Mouse (Mus musculus): Measurements from ENCODE around the gene Sub1. TPM values are rescaled to one million over a fixed set of nuclear protein-coding genes. Genes with fewer than 3 reads are reported as not detected.

Sub1 gene
- polyA plus RNA-seq, 1 experiment from 2014 or later = 614 TPM

DNA sequence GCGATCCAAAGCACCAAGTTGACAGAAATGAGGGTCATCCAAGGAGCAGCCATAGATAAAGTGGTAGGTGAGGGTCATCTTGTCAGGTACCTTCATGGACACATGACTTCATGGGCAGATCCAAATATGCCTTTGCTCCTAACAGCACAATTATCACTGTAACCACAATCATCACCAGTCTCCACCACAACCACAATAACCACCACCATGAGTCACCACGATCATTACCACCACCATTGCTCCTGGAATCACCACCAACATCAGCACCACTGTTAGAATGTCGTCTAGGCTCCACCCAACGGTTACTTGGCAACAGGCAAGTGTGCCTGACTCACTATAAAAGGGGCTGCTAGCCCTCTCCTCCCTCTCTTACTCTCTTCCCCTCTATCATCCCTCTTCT lies 33.4 kb upstream of the Sub1 start:
- Histone ChIP-seq H3K27me3 (no peaks in the 10 kb centered on the region), H3K27ac (replicated peaks) (no peak overlapping the region), H3K4me2 (replicated peaks) (no peak overlapping the region), H3K4me1 (no peaks in the 10 kb centered on the region), H3K9ac (no peak overlapping the region), H3K36me3 (no peaks in the 10 kb centered on the region), H3K4me3 (replicated peaks) (no peak overlapping the region), H3K9me3 (replicated peaks) (no peaks in the 10 kb centered on the region)
- ATAC-seq (ENCODE audit: insufficient number of reproducible peaks, low FRiP score, low TSS enrichment, low read depth) = no peak
- 68% methylated on average over 4 of the region's 4 CpGs for WGBS

DNA sequence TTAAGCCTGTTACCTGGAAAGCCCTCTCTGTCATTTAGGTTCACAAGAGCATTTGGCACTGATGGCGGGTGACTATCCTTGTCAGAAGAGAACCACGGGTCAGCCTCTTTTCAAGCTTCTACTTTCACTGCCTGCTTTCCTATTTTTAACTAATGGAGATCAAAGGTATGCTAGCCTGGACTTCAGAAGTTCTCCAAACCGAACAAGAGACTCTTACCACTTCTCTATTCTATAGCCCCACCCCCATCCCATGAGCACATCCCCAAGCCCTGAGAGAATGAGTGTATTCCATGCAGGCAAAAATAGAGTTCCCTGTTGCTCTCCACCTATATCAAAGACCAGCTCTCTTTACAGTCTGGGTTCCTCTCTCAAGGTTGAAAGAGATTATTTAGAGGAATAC lies 31.0 kb upstream of the Sub1 start:
- 77% methylated on average over 3 of the region's 3 CpGs for WGBS
- no peak overlapping the region for H3K9ac ChIP-seq
- H3K27ac ChIP-seq (replicated peaks) = no peak overlapping the region
- H3K9me3 ChIP-seq (replicated peaks) = no peaks in the 10 kb centered on the region
- ATAC-seq (ENCODE audit: insufficient number of reproducible peaks, low FRiP score, low TSS enrichment, low read depth) = no peak
- H3K36me3 ChIP-seq = no peaks in the 10 kb centered on the region
- no peak overlapping the region for H3K4me2 ChIP-seq (replicated peaks)
- no peaks in the 10 kb centered on the region for H3K4me1 ChIP-seq
- no peaks in the 10 kb centered on the region for H3K27me3 ChIP-seq
- no peak overlapping the region for H3K4me3 ChIP-seq (replicated peaks)

DNA sequence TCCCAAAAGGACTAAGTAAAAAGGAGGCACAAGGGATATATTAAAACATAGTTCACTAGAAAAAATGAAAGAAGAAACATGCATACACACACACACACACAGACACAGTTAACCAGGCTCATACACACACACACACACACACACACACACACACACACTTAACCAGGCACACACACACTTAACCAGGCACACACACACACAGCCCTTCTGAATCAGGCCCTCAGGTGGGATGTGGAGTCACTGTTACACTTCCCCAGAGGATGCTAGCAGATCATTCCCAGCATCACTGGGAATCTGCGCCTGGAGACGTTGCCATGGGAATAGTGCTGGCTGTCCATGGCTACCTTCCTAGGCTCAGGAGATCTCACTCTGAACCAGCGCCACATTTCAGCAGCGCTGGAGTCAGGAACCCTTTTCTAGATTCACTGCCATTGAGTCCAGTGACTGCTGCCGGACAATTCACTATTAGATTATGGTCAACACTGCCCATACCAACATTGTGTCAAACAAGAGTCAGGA lies 30.2 kb upstream of the Sub1 start:
- no peaks in the 10 kb centered on the region for H3K4me1 ChIP-seq
- no peak overlapping the region for H3K9ac ChIP-seq
- no peak overlapping the region for H3K27ac ChIP-seq (replicated peaks)
- no peak for ATAC-seq (ENCODE audit: insufficient number of reproducible peaks, low FRiP score, low TSS enrichment, low read depth)
- no peaks in the 10 kb centered on the region for H3K27me3 ChIP-seq
- WGBS = 92% methylated on average over 5 of the region's 5 CpGs
- no peak overlapping the region for H3K4me2 ChIP-seq (replicated peaks)
- no peaks in the 10 kb centered on the region for H3K36me3 ChIP-seq
- H3K4me3 ChIP-seq (replicated peaks) = no peak overlapping the region
- no peaks in the 10 kb centered on the region for H3K9me3 ChIP-seq (replicated peaks)

DNA sequence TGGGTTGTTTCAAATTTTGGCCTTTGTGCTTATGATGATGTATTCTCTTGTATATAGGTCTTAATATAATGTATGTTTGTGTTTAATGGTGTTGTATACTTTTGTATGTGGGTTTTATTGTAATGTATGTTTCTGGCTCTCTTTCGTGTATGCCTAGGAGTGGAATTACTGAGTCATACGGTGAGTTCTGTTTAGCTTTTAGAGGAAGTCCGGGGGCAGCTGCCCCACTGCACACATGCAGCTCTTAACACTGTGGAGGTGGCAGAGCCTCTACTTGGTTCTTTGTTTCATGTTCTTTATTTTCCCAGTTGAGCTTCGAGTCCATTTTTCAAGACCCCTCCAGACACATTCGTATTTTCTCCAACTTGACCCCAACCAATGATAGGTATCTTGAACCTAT lies 29.2 kb upstream of the Sub1 start:
- Histone ChIP-seq H3K9me3 (replicated peaks) (no peaks in the 10 kb centered on the region), H3K36me3 (no peaks in the 10 kb centered on the region), H3K4me1 (no peaks in the 10 kb centered on the region), H3K27ac (replicated peaks) (no peak overlapping the region), H3K9ac (no peak overlapping the region), H3K4me2 (replicated peaks) (no peak overlapping the region), H3K4me3 (replicated peaks) (no peak overlapping the region), H3K27me3 (no peaks in the 10 kb centered on the region)
- no peak for ATAC-seq (ENCODE audit: insufficient number of reproducible peaks, low FRiP score, low TSS enrichment, low read depth)
- WGBS = 83% methylated on average over 5 of the region's 5 CpGs

DNA sequence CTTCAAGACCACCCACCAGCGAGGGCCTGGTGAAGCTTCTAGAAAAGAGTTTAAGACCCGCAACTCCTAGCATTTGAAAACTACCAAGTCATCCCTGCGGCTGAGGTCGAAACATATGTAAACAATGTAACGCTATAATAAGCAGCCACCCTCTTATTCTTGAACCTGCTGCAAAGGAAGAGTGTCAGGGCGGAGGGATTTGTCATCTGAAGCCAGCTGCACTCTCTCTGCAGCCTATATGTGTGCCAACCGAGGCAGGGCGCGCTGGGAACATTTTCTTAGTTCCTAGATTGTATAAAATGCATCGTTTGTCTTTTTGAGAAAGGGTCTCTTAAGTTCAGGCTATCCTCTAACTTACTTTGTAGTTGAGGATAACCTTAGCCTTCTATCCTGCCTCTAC lies 28.6 kb upstream of the Sub1 start:
- 76% methylated on average over 10 of the region's 10 CpGs for WGBS
- no peak overlapping the region for H3K9ac ChIP-seq

DNA sequence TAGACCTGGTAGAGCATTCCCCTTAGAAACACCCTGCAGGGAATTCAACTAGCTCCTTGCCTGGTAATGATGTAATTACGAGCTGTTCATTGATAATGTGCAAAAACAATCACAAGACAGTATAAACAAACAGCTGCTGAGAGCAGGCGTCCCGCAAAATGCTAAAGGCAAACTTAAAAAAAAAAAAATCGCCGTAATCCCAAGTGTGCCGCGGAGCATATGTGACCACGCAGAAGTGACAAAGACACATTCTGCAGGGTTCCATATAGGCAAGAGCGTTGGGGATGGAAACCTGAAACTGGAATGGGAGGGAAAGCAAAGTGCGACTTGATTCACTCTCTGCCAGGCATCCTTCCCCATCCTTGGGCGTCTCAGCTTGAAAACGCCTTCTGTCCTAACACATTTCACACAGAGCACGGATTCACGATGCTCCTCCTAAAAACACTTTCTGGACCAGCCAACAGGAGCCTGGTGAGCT lies 28.0 kb upstream of the Sub1 start:
- Histone ChIP-seq H3K27me3 (no peaks in the 10 kb centered on the region), H3K9me3 (replicated peaks) (no peaks in the 10 kb centered on the region), H3K36me3 (no peaks in the 10 kb centered on the region), H3K4me3 (replicated peaks) (no peak overlapping the region), H3K4me2 (replicated peaks) (no peak overlapping the region), H3K27ac (replicated peaks) (no peak overlapping the region), H3K4me1 (no peaks in the 10 kb centered on the region), H3K9ac (no peak overlapping the region)
- ATAC-seq (ENCODE audit: insufficient number of reproducible peaks, low FRiP score, low TSS enrichment, low read depth) = no peak
- 45% methylated on average over 14 of the region's 14 CpGs for WGBS

More for the DNA sequence above, 28.6 kb upstream of the Sub1 start:
- H3K4me2 ChIP-seq (replicated peaks) = no peak overlapping the region
- H3K9me3 ChIP-seq (replicated peaks) = no peaks in the 10 kb centered on the region
- no peak for ATAC-seq (ENCODE audit: insufficient number of reproducible peaks, low FRiP score, low TSS enrichment, low read depth)
- H3K27me3 ChIP-seq = no peaks in the 10 kb centered on the region
- no peak overlapping the region for H3K27ac ChIP-seq (replicated peaks)
- no peaks in the 10 kb centered on the region for H3K36me3 ChIP-seq
- H3K4me3 ChIP-seq (replicated peaks) = no peak overlapping the region
- H3K4me1 ChIP-seq = no peaks in the 10 kb centered on the region

DNA sequence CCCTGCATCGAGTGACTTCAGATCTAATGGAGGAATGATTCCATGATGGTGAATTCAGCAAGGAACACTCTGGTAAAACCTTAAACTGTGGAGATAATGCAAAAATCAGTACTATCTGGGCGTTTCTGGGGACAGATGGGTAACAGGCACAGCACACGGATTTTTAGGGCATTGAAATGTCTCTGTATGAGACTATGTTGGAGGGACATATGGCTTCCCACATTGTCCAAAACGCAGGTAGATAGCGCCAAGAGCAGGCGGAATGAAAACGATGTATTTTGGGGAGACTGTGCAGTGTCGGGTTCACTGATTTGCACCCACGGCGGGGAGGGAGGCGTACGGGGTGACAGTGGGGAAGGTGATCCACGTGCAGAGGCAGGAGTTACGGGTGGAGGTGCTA lies 22.7 kb upstream of the Sub1 start:
- Histone ChIP-seq H3K9ac (no peak overlapping the region), H3K27me3 (no peaks in the 10 kb centered on the region), H3K36me3 (no peaks in the 10 kb centered on the region), H3K4me3 (replicated peaks) (no peak overlapping the region), H3K9me3 (replicated peaks) (no peaks in the 10 kb centered on the region), H3K27ac (replicated peaks) (no peak overlapping the region), H3K4me2 (replicated peaks) (no peak overlapping the region), H3K4me1 (no peaks in the 10 kb centered on the region)
- ATAC-seq (ENCODE audit: insufficient number of reproducible peaks, low FRiP score, low TSS enrichment, low read depth) = no peak
- WGBS = 88% methylated on average over 14 of the region's 14 CpGs

DNA sequence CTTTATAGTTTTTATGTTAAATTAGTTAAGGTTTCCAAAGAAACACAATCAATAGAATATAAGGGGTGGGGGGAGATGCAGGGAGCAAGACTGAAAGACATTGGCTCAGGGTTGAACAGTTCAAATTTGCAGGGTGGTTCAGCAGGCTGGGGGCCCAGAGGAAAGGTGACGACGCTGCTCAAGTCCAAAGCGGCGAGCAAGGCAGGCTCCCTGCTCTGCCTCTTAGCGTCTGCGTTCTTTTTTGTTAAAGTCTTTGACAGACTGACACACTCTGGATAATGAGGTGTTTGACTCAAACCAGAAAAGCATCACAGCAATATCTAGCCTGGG lies 21.6 kb upstream of the Sub1 start:
- no peak for ATAC-seq (ENCODE audit: insufficient number of reproducible peaks, low FRiP score, low TSS enrichment, low read depth)
- Histone ChIP-seq H3K9ac (no peak overlapping the region), H3K27me3 (no peaks in the 10 kb centered on the region), H3K4me1 (no peaks in the 10 kb centered on the region), H3K36me3 (no peaks in the 10 kb centered on the region), H3K4me2 (replicated peaks) (no peak overlapping the region), H3K9me3 (replicated peaks) (no peaks in the 10 kb centered on the region), H3K4me3 (replicated peaks) (no peak overlapping the region), H3K27ac (replicated peaks) (no peak overlapping the region)
- 65% methylated on average over 6 of the region's 6 CpGs for WGBS

DNA sequence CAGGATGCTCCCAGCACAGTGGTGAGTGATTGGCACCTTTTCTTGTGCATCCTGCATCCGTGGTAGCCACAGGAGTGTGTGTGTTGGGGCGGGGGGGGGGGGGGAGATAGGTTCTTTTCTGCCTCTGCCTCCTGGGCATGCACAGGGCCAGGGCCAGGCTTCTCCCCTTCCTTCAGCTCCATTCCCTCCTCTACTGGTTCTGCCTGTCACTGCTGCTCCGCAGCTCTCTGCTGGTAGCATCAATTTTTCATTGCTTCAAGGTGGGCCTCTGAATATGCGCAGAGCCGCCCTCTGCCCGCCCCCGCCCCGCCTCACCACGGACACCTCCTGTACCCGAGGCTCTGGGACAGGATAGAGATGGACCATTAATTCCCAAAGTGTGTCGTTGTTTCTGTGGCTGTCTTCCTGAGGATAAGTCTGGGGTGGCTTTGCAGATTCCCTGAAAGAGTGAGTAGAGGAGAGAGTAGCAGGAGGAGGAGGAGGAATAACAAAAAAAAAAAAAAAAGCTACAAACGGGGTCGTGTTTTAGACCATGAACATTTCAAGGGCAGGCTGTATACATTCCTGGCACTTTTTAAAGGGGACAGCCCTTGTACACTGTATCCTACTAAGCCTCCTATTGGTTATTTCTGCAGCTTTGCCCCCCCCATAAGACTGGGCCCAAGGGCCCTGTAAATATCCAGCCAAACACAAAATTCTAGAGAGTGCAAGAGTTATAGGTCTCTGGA lies 21.1 kb upstream of the Sub1 start:
- Histone ChIP-seq H3K36me3 (no peaks in the 10 kb centered on the region), H3K27me3 (no peaks in the 10 kb centered on the region), H3K4me3 (replicated peaks) (no peak overlapping the region), H3K9me3 (replicated peaks) (no peaks in the 10 kb centered on the region), H3K9ac (no peak overlapping the region), H3K27ac (replicated peaks) (no peak overlapping the region), H3K4me1 (no peaks in the 10 kb centered on the region), H3K4me2 (replicated peaks) (no peak overlapping the region)
- ATAC-seq (ENCODE audit: insufficient number of reproducible peaks, low FRiP score, low TSS enrichment, low read depth) = no peak
- WGBS = 35% methylated on average over 13 of the region's 13 CpGs

DNA sequence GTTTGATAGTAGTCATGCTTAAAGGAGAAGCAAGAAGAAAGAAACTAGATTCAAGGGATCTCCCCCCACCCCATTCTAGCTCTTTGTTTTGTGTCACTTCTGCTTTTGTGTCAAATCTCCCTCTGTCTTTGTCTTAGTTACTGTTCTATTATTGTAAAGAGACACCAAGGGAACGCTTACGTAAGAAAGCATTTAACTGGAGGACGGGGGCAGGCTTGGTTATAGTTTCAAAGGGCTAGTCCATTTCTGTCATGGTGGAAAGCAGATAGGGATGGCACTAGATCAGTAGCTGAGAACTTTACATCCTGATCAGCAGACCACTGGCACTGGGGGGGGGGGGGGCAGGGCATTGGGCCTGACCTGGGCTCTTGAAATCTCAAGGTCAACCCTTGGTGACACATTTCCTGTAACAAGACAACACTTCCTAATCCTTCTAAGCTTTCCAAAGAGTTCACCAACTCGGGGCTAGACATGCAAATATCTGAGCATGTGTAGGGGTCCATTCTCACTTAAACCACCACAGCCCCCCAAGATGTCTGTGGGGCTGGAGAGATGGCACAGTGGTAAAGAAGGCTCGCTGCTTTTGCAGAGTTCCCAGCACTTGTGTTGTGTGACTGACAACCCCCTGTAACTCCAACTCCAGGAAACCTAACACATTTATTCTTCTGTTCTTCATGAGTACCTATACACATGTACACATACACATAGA lies 17.6 kb upstream of the Sub1 start:
- H3K27me3 ChIP-seq = no peaks in the 10 kb centered on the region
- no peak overlapping the region for H3K9ac ChIP-seq
- no peaks in the 10 kb centered on the region for H3K4me1 ChIP-seq
- H3K4me3 ChIP-seq (replicated peaks) = no peak overlapping the region
- H3K4me2 ChIP-seq (replicated peaks) = no peak overlapping the region
- no peak overlapping the region for H3K27ac ChIP-seq (replicated peaks)
- no peak for ATAC-seq (ENCODE audit: insufficient number of reproducible peaks, low FRiP score, low TSS enrichment, low read depth)
- H3K36me3 ChIP-seq = no peaks in the 10 kb centered on the region
- H3K9me3 ChIP-seq (replicated peaks) = no peaks in the 10 kb centered on the region
- WGBS = 71% methylated on average over 5 of the region's 5 CpGs

DNA sequence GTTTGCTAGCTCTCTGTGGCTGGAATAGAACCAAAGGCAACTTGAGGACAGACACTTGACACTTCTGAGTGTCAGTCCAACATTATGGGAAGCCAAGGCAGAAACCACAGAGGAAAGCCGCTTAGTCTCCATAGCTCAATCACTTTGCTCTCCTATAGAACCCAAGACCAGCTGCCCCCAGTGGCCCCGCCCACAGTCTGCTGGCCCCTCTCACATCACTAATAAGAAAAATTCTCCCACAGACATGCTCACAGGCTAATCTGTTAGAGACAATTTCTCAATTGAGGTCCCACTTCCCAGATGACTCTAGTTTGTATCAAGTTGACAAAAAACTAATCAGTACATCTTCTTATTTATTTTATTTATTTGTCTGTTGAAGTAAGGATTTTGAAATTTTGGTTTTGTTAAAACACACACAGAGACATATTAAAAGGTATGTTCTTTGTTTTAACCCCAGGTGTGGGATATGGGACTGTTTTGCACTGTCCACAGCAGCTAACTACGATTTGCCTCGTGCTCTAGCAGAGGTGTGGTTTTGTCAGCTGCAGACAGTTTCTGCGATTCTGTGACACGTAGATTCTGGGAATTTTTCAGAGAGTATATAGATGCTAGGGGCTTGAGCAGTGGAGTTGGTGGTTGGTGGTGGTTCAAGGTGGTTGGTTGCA lies 16.9 kb upstream of the Sub1 start:
- no peak for ATAC-seq (ENCODE audit: insufficient number of reproducible peaks, low FRiP score, low TSS enrichment, low read depth)

More for the DNA sequence above, 16.9 kb upstream of the Sub1 start:
- Histone ChIP-seq H3K4me1 (no peaks in the 10 kb centered on the region), H3K4me3 (replicated peaks) (no peak overlapping the region), H3K9ac (no peak overlapping the region), H3K4me2 (replicated peaks) (no peak overlapping the region), H3K27me3 (no peaks in the 10 kb centered on the region), H3K36me3 (no peaks in the 10 kb centered on the region), H3K9me3 (replicated peaks) (no peaks in the 10 kb centered on the region), H3K27ac (replicated peaks) (no peak overlapping the region)
- 69% methylated on average over 6 of the region's 6 CpGs for WGBS
